Mouse (Mus musculus) kidney, adult 9 months (tissue): ENCODE measurements at regions not wholly inside any gene's neighbourhood (a gene's known extent, or its start where the extent isn't known, plus 50 kb on each side); places are given as distances from the start of the nearest gene placed in this dataset.

Experiments
- DNase-seq: peaks from one replicate; pipeline ENCODE4 v3.0.0; 2022

DNA sequence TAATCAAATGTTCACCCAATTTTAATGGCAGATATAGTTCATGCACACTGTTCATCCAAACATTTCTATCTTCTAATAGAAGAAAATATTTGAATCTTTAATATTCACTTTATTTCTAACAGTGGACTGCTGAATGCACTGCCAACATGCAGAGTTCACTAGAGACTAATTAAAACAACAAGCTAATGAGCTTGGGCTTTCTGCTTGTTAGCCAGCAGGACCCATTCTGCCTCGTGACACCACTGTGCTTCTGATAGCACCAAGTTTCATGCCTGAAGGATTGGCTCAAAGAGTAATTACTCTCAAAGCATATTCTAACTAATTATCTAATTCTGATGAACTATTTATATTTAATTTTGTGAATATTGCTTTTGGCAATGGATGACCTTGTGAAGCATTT, 1532.8 kb upstream of the Cntnap5a start:
- DNase-seq = no peak

DNA sequence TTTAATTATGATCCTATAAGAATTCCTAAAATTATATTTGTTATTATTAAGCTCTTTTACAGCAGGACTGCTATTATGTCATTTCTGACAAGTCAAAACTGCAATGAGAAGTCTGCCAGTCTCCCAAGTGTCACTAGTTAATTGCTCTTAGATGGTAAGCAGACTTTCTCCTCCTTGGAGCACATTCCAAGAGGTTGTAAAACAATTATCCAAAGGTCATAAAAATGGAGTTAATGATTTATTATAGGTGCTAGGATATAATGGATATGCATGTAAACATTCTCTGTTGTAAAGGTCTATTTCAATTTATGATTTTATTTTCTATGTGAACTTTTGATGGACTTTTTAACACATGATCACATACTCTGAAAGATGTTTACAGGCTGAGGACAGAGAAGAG, 1531.7 kb upstream of the Cntnap5a start:
- peak; percentile 20 for DNase-seq
